Mouse (Mus musculus) frontal cortex, adult (tissue): ENCODE data around the gene Coro1c.
A peak's percentile ranks its signal among the peaks of the same experiment; 100 is the strongest.

Experiments
- ATAC-seq: cut with Nextera tagmentation; 2 replicates; pipeline ENCODE4 v1.9.2; 2017; ENCODE audit warnings: mild to moderate bottlenecking, moderate library complexity, mixed read lengths; ENCODE audit not compliant: low TSS enrichment

Gene Coro1c

GRCm38 (mm10) chr5:113929526-113929925 lies 21.0 kb upstream of the Coro1c start:
- no peak for ATAC-seq

DNA sequence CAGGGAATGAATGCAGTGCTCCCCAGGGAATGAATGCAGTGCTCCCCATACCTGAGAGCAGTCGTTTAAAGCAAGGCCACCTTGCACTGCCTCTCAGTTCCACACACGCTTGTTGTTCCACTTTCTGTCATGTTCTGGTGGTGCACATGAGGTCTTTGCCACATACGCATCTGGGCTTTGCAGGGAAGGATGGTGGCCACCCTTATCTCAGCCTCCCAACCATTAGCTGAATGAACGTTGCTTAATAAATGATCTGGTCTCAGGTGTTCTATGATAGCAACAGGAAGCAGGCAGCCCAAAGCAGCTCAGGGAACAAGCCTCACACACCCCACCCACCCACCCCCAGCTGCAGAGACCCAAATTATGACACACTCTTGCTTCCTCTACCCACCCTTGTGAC lies 16.1 kb upstream of the Coro1c start:
- no peak for ATAC-seq

DNA sequence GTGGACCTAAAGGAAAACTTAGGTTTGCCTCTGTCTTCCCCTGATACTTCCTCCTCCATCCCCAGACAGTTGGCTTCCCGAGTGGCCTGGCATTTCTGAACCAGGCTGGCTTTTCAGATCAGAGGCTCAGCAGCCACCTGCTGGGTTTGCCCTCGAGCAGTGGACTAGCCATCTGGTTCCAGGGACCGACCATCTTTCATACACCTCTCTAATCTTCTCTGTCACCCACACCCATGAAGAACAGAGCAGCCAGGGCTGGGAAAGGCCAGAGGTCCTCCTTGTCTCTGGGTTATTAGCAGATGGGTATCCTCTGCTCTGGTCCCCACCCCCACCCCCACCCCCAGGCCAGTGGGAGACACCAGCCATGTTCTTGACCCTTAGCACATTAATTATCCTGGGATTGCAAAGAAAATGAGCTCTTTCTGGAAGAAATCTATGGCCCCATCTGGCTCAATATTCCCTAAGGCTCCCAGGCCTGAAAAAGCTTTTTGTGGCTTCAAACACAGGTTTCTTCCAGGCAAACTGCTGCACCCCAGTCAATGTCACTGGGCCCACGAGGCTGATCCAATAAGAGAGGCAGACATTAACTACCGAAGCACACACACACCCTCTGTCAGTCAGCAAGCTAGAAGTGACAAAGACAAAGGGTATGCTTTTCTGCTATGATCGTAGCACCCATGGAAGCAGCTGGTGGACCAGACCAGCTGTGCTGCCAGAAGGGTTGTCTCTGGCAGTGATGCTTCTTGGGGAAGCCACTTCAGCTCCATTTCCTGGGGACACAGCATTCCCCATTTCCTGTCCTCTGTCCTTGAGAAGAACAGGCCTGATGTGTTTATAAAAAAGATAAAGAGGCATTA lies 13.0 kb upstream of the Coro1c start:
- ATAC-seq = no peak

GRCm38 (mm10) chr5:113919060-113919459 lies 10.5 kb upstream of the Coro1c start:
- ATAC-seq = no peak

DNA sequence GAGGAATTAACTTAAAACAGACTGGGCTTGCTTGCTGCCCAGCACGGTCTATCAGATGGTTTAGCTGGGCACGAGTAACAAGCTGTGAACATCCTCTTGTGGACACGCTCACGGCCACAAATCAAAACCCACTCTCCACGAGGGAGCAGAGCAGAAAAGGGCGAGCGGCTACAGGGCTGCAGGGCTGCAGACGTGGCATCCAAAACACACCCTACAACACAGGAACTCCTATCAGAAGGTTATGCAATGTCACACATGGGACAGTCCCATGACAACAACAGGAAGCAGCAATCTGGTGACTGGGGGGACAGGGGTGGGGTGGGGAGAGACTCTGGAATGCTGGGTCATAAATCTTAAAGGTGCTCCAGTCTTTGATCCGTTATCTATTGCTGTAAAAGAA lies 10.1 kb upstream of the Coro1c start:
- ATAC-seq = no peak

DNA sequence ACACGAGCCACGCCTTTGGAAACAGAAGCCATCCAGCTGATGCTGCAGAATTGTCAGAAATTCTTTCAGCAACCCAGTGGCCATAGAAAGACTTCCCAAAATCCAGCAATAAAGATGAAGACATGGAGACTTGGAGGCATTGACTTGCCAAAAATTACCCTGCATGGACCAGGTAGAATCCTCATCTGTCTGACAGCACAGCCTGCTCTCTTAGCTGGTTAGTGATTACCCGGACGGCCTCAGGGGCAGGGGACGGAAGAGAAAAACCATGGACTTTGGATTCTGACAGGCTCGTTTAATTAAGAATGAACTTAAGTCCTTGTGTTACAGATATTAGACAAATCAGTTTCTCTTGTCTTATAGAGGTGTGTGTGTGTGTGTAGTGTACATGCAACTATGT lies 2.1 kb upstream of the Coro1c start:
- ATAC-seq = no peak

DNA sequence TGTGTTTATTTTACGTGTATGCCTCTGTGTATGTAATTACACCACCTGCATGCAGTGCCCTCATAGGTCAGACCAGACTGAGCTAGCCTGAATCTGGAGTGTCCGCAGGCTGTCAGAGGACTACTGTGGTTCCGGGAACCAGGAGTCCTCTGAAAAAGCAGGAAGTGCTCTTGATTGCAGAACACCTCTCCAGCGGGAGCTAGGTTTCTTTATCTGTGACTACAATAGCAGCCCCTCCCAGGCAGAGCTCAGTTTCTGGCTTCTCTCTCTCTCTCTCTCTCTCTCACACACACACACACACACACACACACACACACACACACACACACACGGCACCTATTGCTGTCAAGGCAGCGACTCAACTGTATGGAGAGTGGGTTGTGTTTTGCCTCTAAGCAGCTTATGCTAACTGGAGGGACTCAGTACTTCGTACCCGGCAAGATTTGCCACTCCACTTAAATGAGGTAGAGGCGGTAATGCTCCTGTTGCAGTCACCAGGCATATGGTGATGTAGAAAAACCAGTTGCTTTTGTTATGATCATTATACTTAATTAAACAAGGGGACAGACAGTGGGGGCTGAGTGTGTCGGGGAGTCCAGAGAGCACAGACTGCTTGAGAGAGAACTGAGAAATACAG lies 1.6 kb upstream of the Coro1c start:
- no peak for ATAC-seq

DNA sequence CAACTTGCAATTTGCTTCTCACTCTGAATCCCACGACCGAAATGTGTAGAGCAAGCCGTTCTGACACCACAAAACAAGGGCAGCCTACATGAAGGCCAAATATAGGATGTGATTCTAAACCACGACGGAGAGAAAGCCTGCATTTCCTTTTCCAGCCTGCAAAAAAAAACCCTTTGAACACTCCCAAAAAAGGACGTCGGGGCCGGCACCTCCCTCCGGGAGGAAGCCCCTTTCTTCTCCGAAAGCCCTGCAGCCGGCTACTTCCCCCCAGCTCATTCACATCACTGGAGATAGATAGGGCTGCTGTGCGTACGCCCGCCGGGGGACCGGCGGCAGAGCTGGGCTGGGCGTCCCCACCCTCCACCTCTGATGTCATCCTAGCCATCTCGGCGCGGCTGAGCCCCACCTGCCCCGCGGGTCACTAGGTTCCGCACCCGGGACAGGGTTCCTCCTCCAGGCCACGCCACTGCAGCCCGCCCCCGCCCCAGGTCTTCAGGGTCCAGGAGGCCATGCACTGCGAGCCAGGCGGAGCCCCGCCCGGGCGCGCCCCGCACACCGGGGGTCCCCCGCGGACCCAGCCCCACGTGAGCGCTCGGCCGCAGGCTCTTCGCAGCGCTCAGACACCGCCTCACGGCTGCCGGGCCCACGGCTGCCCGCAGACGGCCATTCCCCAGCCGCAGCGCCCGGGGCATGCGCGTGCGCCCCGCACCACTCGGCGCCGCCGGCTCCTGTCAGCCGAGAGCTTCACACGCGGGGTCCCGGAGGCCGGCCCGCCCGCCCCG lies 581 bp downstream of the Coro1c start:
- ATAC-seq = peak; percentile 54

DNA sequence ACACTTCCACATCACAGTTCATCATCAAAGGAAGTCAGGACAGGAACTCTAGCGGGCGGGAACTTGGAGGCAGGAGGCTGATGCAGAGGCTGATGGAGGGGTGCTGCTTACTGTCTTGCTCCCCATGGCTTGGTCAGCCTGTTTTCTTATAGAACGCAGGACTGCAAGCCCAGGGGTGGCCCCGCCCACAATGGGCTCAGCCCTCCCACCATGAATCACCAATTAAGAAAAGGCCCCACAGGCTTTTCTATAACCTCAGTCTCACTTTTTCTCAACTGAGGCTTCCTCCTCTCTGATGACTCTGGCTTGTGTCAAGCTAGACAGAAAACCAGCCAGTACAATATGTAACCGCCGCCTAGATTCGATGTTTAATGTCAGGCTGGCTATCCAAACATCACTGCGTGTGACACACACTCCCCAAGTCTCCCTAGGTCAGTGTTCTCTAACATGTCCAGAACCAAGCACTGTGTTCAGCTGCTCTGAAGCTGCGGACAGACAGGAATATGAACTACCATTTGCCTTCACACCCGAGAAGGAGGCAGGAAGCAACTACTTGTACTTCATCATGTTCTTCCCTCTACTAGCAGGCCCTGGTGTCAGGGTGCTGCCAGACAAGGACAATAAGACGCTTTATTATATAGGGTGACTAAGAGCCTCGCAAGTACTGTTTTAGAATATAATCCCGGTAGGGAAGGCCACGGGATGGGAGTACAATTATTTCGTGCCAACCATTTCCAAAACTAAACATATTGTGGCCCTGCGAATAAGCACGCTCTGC lies 1.4 kb downstream of the Coro1c start:
- ATAC-seq = no peak

DNA sequence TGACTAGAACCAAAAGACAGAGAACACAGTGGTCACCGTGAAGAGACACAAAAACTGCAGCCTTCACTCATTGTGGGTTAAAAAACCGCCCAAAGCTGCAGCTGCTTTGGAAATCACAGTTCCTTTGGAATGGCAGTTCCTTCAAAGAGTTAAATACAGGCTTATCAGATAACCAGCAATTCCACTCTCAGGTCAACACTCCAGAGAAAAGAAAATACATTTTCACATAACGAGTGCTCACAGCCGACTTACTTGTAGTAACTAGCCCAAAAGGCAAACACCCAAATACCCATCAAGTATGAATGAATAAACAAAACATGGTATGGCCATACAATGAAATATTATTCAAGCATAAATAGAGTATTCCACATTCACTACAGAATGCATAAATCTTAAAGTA lies 3.6 kb downstream of the Coro1c start:
- no peak for ATAC-seq

DNA sequence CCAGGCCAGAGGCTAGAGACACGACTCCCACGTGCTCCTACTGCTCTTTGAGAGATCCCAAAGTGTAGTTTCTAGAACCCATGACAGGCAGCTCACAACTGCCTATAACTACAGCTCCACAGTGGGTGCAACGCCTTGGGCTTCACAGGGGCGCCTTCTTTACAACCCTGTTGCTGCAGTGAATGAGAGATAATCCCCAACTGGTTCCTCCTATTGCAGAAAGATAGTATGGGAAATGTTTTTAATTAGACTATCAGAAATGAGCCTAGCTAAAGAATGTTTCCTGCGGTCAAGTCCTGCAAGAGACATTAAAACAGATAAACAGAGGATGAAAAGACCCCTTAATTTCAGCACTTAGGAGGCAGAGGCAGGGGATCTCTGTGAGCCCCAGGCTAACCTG lies 5.6 kb downstream of the Coro1c start:
- no peak for ATAC-seq

- ATAC-seq = no peak
Measured at GRCm38 (mm10) chr5:113902017-113902416, 6.5 kb downstream of the Coro1c start.

GRCm38 (mm10) chr5:113901074-113901571 lies 7.4 kb downstream of the Coro1c start:
- ATAC-seq = peak; percentile 94

- ATAC-seq = no peak
Measured at GRCm38 (mm10) chr5:113899543-113899942, 9.0 kb downstream of the Coro1c start.

DNA sequence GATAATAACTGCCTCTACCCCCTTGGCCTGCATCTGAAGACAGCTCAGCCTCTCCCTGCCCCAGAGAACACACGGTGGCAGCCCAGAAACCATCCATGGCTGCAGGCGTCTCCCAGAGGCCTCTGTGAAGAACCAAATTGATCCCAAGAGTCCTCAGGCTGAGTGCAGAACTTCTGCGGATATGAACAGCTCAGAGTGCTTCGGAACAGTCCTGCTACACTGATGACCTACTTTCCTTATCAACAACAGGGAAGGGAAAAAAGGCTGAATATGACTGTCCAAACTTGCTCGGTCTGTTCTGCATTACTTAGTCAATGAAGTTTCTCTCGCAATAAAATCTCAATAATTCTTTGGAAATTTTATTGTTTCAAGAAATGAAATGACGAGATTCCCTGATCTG lies 16.6 kb downstream of the Coro1c start:
- no peak for ATAC-seq

DNA sequence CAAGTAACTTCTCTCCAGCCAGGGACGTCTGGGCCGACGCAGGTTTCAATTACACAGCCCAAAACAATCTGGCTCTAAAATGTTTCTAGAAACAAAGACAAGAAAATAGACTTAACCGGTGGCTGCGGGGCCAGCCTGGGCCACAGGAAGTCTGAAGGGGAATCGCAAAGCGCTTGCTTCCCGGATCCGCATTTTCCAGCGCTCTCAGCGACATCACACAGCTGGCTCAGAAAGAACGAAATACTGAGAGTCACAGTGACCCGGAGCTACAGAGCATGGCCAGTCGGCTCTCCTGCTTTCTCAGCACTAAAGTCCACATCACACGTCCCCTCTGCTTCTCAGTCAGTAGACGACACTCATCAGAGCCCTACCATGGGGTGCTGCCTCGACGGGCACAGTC lies 17.7 kb downstream of the Coro1c start:
- ATAC-seq = no peak

DNA sequence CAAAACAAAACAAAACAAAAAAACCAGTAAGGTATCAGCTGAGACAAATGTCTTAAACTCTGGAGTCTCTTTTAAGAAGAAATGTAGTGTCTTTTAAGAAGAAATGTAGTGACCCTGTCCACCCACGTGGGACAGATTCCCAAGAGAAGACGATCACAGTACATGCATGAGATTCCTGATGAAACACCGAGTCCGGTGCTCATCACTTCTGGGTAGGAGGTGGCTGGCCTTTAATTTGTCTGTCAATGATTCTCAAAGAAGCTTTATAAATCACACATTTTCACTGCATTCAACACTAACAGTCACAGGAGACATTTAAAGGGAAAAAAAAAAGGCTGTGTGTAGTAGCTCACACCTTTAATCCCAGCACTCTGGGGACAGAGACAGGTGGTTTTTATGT lies 18.6 kb downstream of the Coro1c start:
- ATAC-seq = no peak

- ATAC-seq = no peak
Measured at GRCm38 (mm10) chr5:113889181-113889906, 19.2 kb downstream of the Coro1c start.

DNA sequence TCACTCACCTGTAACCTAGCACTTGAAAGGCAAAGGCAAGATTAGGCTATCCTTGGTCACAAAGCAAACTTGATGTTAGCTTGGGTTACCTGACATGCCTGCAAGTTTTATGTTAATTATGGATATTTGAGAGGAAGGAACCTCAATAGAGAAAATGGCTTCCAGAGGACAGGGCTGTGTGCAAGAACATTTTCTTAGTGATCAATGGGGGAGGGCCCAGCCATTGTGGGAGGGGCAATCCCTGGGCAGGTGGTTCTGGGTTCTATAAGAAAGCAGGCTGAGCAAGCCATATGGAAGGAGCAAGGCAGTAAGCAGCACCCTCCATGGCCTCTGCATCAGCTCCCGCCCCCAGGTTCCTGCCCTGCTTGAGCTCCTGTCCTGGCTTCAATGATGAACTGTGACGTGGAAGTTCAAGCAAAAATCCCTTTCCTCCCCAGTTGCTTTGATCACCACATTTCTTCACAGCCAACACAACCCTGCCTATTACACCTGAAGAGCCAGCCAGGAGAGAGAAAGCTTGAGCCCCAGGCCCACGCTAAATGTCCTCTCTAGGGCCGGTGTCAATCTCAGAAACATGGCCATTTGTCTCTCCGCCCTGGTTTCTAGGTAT lies 20.3 kb downstream of the Coro1c start:
- ATAC-seq = no peak

GRCm38 (mm10) chr5:113887132-113887531 lies 21.4 kb downstream of the Coro1c start:
- ATAC-seq = no peak

DNA sequence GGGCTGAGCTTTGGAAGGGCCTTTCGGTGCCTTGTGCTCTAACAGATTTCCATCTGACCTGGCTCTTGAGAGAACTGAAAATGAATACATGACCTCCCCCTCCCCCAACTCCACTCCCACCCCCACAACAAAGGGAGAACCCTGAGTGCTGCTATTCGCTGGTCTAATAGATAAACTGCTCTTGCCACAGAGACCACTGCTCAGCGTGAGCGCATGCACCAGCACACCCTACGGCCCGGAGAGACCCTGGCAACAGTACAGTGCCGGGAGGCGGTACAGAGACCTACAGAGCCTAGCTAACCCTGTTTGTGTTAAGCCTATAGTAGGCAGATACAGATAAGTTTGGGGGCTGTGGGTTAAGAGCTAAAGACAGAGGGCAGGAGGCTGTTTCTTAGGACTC lies 22.9 kb downstream of the Coro1c start:
- no peak for ATAC-seq
